Mouse (Mus musculus): ENCODE measurements around the gene Tssk4.

DNA sequence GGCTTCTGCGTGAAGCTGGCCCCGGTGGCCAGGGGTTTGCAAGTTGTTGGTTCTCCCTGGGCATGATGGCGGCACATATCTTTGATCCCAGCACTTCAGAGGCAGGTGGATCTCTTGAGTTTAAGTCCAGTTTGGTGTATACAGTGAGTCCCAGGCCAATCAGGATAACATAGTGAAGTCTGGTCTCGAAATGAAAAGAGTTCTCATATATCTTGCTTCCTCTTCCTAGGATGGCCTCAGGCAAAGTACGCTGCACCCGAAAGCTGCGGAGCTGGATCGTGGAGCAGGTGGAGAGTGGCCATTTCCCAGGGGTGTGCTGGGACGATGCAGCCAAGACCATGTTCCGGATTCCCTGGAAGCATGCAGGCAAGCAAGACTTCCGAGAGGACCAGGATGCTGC lies 45.2 kb upstream of the Tssk4 start:
- no peak for TF ChIP-seq CTCF (IDR thresholded peaks at IDR 0.05; ENCODE audit: low read depth)
- no peak for TF ChIP-seq EP300 (optimal IDR thresholded peaks at IDR 0.05)
